In genomic region chr2:28624870-28625269, GRCm38 (mm10) we compare ENCODE assay signal across 19 mouse cellular contexts. TPM values are rescaled to one million over a fixed set of nuclear protein-coding genes. Genes with fewer than 3 reads are reported as not detected.
DNase-seq lines count a peak whose midpoint lies in the region; ATAC-seq and TF ChIP-seq lines count a peak whose summit lies in the region.
"Had no signal": no experiment of that assay in that cellular context is flagged by ENCODE, and none has a peak within 500 bp of the region (broad histone marks: within the 10 kb centered on the region; RNA-seq: fewer than 3 reads in every experiment).

No protein-coding gene starts in this region.

- H3K4me2 ChIP-seq in liver, embryonic 12.5 days = no peak overlapping the region
- no peak overlapping the region for H3K4me2 ChIP-seq in liver, embryonic 14.5 days (ENCODE audit: low read depth)
- H3K4me2 ChIP-seq: embryonic facial prominence, embryonic 15.5 days; heart, embryonic 13.5 days; hindbrain, embryonic 12.5 days; midbrain, embryonic 15.5 days had no signal

- ATAC-seq in liver, embryonic 12.5 days = no peak
- ATAC-seq in liver, embryonic 14.5 days (ENCODE audit: insufficient read depth) = no peak
- ATAC-seq: midbrain, embryonic 15.5 days had no signal

- no peak for DNase-seq in gastrocnemius, adult 2 months
- no peak for DNase-seq in gastrocnemius, adult 8-10 months (ENCODE audit: low spot score in 2 of 2)
- DNase-seq in liver, adult 2 months (ENCODE audit: extremely low read depth, low read depth, low spot score) = no peak
- peak; percentile 59 for DNase-seq in ES-E14 (ENCODE audit: low read depth, low spot score)
- DNase-seq in liver, embryonic 14.5 days (ENCODE audit: low read depth in 3 of 3, low spot score in 3 of 3) = no peak
- no peak for DNase-seq in right cerebral cortex, adult 2 months (ENCODE audit: low spot score in 2 of 2)
- no peak for DNase-seq in embryo, embryonic 10 days (ENCODE audit: low spot score)
- DNase-seq: cerebellum, adult 18-20 months; gastrocnemius, postnatal 36 days; kidney, adult 18-20 months; lung, adult 2 months; thymus, postnatal 14 days had no signal

- in situ Hi-C loops in ES-E14 (cut with MboI; ENCODE audit: low sequenced_read_pairs in 2 of 2, unreplicated experiment in 2 of 2) = no loop called here

- no peak overlapping the region for H3K27ac ChIP-seq in gastrocnemius, adult 2 months
- H3K27ac ChIP-seq in liver, adult 2 months (replicated peaks; ENCODE audit: insufficient read depth, low read depth, low read length) = no peak overlapping the region
- no peak overlapping the region for H3K27ac ChIP-seq in liver, embryonic 12.5 days
- H3K27ac ChIP-seq in ES-E14 (ENCODE audit: insufficient read depth, low read depth, low read length, poor library complexity, severe bottlenecking) = no peak overlapping the region
- no peak overlapping the region for H3K27ac ChIP-seq in liver, embryonic 14.5 days
- H3K27ac ChIP-seq: embryonic facial prominence, embryonic 15.5 days; heart, embryonic 13.5 days; hindbrain, embryonic 12.5 days; midbrain, embryonic 15.5 days had no signal

- H3K4me1 ChIP-seq in liver, adult 2 months (ENCODE audit: control insufficient read depth, insufficient read depth, low read length) = no peaks in the 10 kb centered on the region; the same call in 1 of the 2 replicates
- H3K4me1 ChIP-seq in liver, embryonic 12.5 days = peaks cover 22% of the 10 kb centered on the region
- H3K4me1 ChIP-seq in ES-E14 (ENCODE audit: control insufficient read depth in 2 of 2, insufficient read depth in 2 of 2, low read length in 2 of 2, poor library complexity in 1 of 2) = no peaks in the 10 kb centered on the region
- peaks cover 6 to 11% of the 10 kb centered on the region in 2 experiments for H3K4me1 ChIP-seq in liver, embryonic 14.5 days (replicated peaks; ENCODE audit: control insufficient read depth in 2 of 2, insufficient read depth in 2 of 2, low read length in 1 of 2)
- H3K4me1 ChIP-seq: embryonic facial prominence, embryonic 15.5 days; midbrain, embryonic 15.5 days had no signal

- no peak for TF ChIP-seq POLR2A in liver, adult 2 months (IDR thresholded peaks at IDR 0.05; ENCODE audit: extremely low read depth, insufficient read depth, low read length)

- no peaks in the 10 kb centered on the region for H3K36me3 ChIP-seq in liver, adult 2 months (ENCODE audit: control insufficient read depth, insufficient read depth, low read length)
- no peaks in the 10 kb centered on the region for H3K36me3 ChIP-seq in liver, embryonic 12.5 days
- no peaks in the 10 kb centered on the region for H3K36me3 ChIP-seq in ES-E14 (ENCODE audit: control insufficient read depth, insufficient read depth, low read length, poor library complexity, severe bottlenecking)
- peaks cover 1% of the 10 kb centered on the region for H3K36me3 ChIP-seq in liver, embryonic 14.5 days (replicated peaks; ENCODE audit: control insufficient read depth, insufficient read depth, low read depth)
- H3K36me3 ChIP-seq: embryonic facial prominence, embryonic 15.5 days; heart, embryonic 13.5 days; hindbrain, embryonic 12.5 days; midbrain, embryonic 15.5 days had no signal

- H3K79me2 ChIP-seq in liver, adult 2 months (ENCODE audit: control insufficient read depth, insufficient read depth, low read length) = no peaks in the 10 kb centered on the region

- no peaks in the 10 kb centered on the region; the same call in 1 of the 2 replicates for H3K27me3 ChIP-seq in liver, adult 2 months (ENCODE audit: control insufficient read depth, insufficient read depth, low read length)
- peaks cover 7% of the 10 kb centered on the region; the same call in 1 of the 2 replicates for H3K27me3 ChIP-seq in liver, embryonic 12.5 days (replicated peaks)
- H3K27me3 ChIP-seq in liver, embryonic 14.5 days (ENCODE audit: control insufficient read depth, insufficient read depth, low read length) = no peaks in the 10 kb centered on the region

- peak; percentile 23; the same call in 1 of the 2 replicates for TF ChIP-seq CTCF in gastrocnemius, adult 2 months (IDR thresholded peaks at IDR 0.05)
- peak; percentile 24; the same call in 1 of the 2 replicates for TF ChIP-seq CTCF in liver, adult 2 months (IDR thresholded peaks at IDR 0.05; ENCODE audit: low read depth, low read length)
- TF ChIP-seq CTCF in liver, embryonic 14.5 days (IDR thresholded peaks at IDR 0.05; ENCODE audit: low read depth) = peak; percentile 67

- no peak for TF ChIP-seq EP300 in liver, embryonic 14.5 days (IDR thresholded peaks at IDR 0.05; ENCODE audit: low read depth)

- intact Hi-C loops in gastrocnemius, adult 2 months (cut with DNase I) = no loop called here

- 95% methylated on average over 3 of the region's 3 CpGs for WGBS in liver, adult 2 months
- 82% methylated on average over 3 of the region's 3 CpGs for WGBS in liver, embryonic 12.5 days (ENCODE audit: insufficient replicate concordance)
- 90% methylated on average over 3 of the region's 3 CpGs for WGBS in liver, embryonic 14.5 days (ENCODE audit: insufficient replicate concordance)

- no peak overlapping the region for H3K9ac ChIP-seq in liver, adult 2 months (ENCODE audit: low read depth, low read length)
- H3K9ac ChIP-seq in liver, embryonic 12.5 days = no peak overlapping the region
- H3K9ac ChIP-seq in ES-E14 (ENCODE audit: insufficient read depth, low read depth, low read length, poor library complexity, severe bottlenecking) = no peak overlapping the region
- H3K9ac ChIP-seq in liver, embryonic 14.5 days (replicated peaks) = no peak overlapping the region
- H3K9ac ChIP-seq: embryonic facial prominence, embryonic 15.5 days; heart, embryonic 13.5 days; hindbrain, embryonic 12.5 days; midbrain, embryonic 15.5 days had no signal

- no peak overlapping the region for H3K4me3 ChIP-seq in gastrocnemius, adult 2 months
- no peak overlapping the region for H3K4me3 ChIP-seq in liver, adult 2 months (ENCODE audit: insufficient read depth, low read depth, low read length)
- H3K4me3 ChIP-seq in liver, embryonic 12.5 days = no peak overlapping the region
- no peak overlapping the region for H3K4me3 ChIP-seq in ES-E14 (ENCODE audit: insufficient read depth in 1 of 2, low read depth in 1 of 2, low read length in 2 of 2, poor library complexity in 1 of 2, severe bottlenecking in 1 of 2)
- no peak overlapping the region for H3K4me3 ChIP-seq in liver, embryonic 14.5 days (ENCODE audit: insufficient read depth in 1 of 2, low read depth in 2 of 2, low read length in 2 of 2)
- H3K4me3 ChIP-seq: embryonic facial prominence, embryonic 15.5 days; heart, embryonic 13.5 days; hindbrain, embryonic 12.5 days; midbrain, embryonic 15.5 days had no signal

- no peaks in the 10 kb centered on the region for H3K9me3 ChIP-seq in liver, embryonic 12.5 days (replicated peaks)
- no peaks in the 10 kb centered on the region for H3K9me3 ChIP-seq in ES-E14 (ENCODE audit: control insufficient read depth, insufficient read depth, low read depth, low read length)
- no peaks in the 10 kb centered on the region for H3K9me3 ChIP-seq in liver, embryonic 14.5 days (ENCODE audit: control insufficient read depth, low read length)
- H3K9me3 ChIP-seq: embryonic facial prominence, embryonic 15.5 days; heart, embryonic 13.5 days; hindbrain, embryonic 12.5 days; midbrain, embryonic 15.5 days had no signal

TF ChIP-seq in ES-E14, 5 proteins besides CTCF, POLR2A, EP300 and RAD21:
- TF ChIP-seq CHD2 (IDR thresholded peaks at IDR 0.05; ENCODE audit: low read depth, low read length) (no peak), ZC3H11A (IDR thresholded peaks at IDR 0.05; ENCODE audit: borderline replicate concordance, low read depth, low read length) (no peak), HCFC1 (IDR thresholded peaks at IDR 0.05; ENCODE audit: borderline replicate concordance, insufficient read depth, low read length) (no peak), MAFK (IDR thresholded peaks at IDR 0.05; ENCODE audit: insufficient read depth, low read depth, low read length) (no peak), ZNF384 (IDR thresholded peaks at IDR 0.05; ENCODE audit: low read depth, low read length) (no peak)

RNA-seq across cellular contexts. Expression of gene Gfi1b, which starts 3.1 kb away (rescaled TPM):
- total RNA-seq in gastrocnemius, adult 2 months (2021) = not detected
- total RNA-seq in gastrocnemius, adult 8-10 months (2022) = not detected
- not detected in 2 replicates for total RNA-seq in liver, adult 2 months (2014; rRNA removed)
- polyA plus RNA-seq in liver, adult 2 months (2012; rRNA removed) = not detected in 2 replicates
- 117 and 121 TPM in 2 replicates for polyA plus RNA-seq in liver, embryonic 12.5 days (2016; fragmentation: Nextera tagmentation; extraction: Ambion mirVana)
- total RNA-seq in ES-E14 (2012; rRNA removed) = not detected in 2 replicates
- 72.5 and 86.9 TPM in 2 replicates for polyA plus RNA-seq in liver, embryonic 14.5 days (2012; rRNA removed)
- polyA plus RNA-seq in liver, embryonic 14.5 days (2014; fragmentation: Nextera tagmentation; extraction: Ambion mirVana) = 89.2 and 107 TPM in 2 replicates
- total RNA-seq: gastrocnemius, postnatal 36 days had no signal
- polyA plus RNA-seq: cortical plate, adult 2 months; embryonic facial prominence, embryonic 15.5 days; frontal cortex, adult 2 months; midbrain, embryonic 15.5 days had no signal

RNA-seq across cellular contexts. Expression of gene Tsc1, which starts 16.2 kb away (rescaled TPM):
- 10 to 100 TPM; 42.5 to 45.9 TPM for total RNA-seq in gastrocnemius, adult 2 months (2021)
- 10 to 100 TPM; 43.1 to 59.9 (median 45.4) TPM for total RNA-seq in gastrocnemius, adult 8-10 months (2022)
- 14.4 and 19.8 TPM in 2 replicates for total RNA-seq in liver, adult 2 months (2014; rRNA removed)
- polyA plus RNA-seq in liver, adult 2 months (2012; rRNA removed) = 8.6 and 10.0 TPM in 2 replicates
- 12.5 and 13.6 TPM in 2 replicates for polyA plus RNA-seq in liver, embryonic 12.5 days (2016; fragmentation: Nextera tagmentation; extraction: Ambion mirVana)
- total RNA-seq in ES-E14 (2012; rRNA removed) = 14.9 and 18.3 TPM in 2 replicates
- 4.5 and 5.4 TPM in 2 replicates for polyA plus RNA-seq in liver, embryonic 14.5 days (2012; rRNA removed)
- polyA plus RNA-seq in liver, embryonic 14.5 days (2014; fragmentation: Nextera tagmentation; extraction: Ambion mirVana) = 5.3 and 7.5 TPM in 2 replicates

RNA-seq across cellular contexts. Expression of gene Gtf3c5, which starts 41.3 kb away (rescaled TPM):
- total RNA-seq in gastrocnemius, adult 2 months (2021) = 1 to 10 TPM; 7.2 to 8.0 TPM
- 1 to 10 TPM; 6.5 to 8.2 (median 7.4) TPM for total RNA-seq in gastrocnemius, adult 8-10 months (2022)
- 2.9 and 3.1 TPM in 2 replicates for total RNA-seq in liver, adult 2 months (2014; rRNA removed)
- polyA plus RNA-seq in liver, adult 2 months (2012; rRNA removed) = 7.8 and 9.0 TPM in 2 replicates
- 24.9 and 26.3 TPM in 2 replicates for polyA plus RNA-seq in liver, embryonic 12.5 days (2016; fragmentation: Nextera tagmentation; extraction: Ambion mirVana)
- total RNA-seq in ES-E14 (2012; rRNA removed) = 20.0 and 22.6 TPM in 2 replicates
- 10.0 and 11.6 TPM in 2 replicates for polyA plus RNA-seq in liver, embryonic 14.5 days (2012; rRNA removed)
- 7.6 and 9.0 TPM in 2 replicates for polyA plus RNA-seq in liver, embryonic 14.5 days (2014; fragmentation: Nextera tagmentation; extraction: Ambion mirVana)
